Mouse (Mus musculus) naive thymus-derived CD4-positive, alpha-beta T cell, adult 2 months (primary cell): ENCODE measurements around the gene Pfn4.
"Not testable (repeated sequence)": the region's sequence is repeated elsewhere in the genome, so short reads cannot be mapped to it uniquely, and the experiment has no call there.

ENCODE experiments used
- DNase-seq: peaks from one replicate; pipeline ENCODE4 v3.0.0-alpha.2; 2011; ENCODE audit warnings: low read depth

Gene Pfn4

GRCm38 (mm10) chr12:4788128-4788527 is 19.3 kb downstream of the Pfn4 start:
- not testable (repeated sequence) for DNase-seq

DNA sequence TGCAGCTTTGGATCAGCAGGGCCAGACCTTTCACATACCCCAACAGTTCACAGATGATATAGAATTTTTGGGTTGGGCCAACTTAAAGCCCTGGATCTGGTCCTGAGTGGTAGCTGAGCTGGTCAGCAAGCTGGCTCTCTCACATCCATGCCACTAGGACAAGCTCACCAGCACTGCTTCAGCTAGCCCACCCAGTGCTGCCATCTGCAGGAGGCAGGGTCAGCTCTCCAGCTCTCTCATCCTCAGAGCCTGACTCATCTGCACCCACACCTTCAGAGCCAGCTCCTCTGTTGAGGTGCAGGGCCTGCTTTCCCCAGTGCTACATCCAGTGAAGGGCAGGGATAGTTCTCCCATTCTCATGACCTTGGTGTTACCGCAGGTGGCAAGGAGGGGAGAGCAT is 24.9 kb downstream of the Pfn4 start:
- no peak for DNase-seq

DNA sequence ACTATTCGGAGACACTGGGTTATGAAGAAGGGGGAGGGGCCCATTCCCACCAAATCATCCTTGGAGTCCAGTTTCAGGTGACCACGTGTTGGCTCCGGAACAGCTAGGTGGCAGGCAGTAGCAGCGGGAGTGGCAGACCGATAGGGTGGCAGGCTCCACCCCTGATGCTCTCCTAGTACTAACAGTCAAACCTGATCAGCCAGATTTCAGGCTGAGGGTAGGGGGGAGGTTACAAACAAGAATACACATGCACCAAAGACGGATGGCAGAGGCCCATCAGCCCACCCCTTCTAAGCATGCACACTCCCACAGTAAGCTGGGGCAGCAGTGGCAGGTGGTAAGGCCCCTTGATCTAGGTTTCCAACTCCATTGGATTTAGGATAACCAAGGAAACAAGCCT is 28.6 kb downstream of the Pfn4 start:
- DNase-seq, result not testable (repeated sequence)

DNA sequence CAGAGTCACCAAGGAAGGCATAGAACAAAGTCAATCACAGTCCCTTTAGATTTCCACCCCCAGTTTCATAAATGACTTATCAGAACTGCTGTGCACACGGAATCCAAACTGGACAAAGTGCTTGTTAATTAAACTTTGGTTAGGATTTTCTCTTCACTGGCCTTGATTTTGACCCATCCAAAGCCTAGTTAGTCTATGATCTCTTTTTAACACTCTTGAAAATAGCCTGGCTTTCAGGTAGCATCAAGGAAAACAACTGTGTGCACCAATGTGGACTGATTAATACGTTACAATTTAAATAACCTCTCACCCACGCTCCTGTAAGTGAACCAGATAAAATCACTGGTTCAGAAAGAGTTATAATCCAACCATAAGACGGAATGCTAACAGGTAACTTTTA is 42.2 kb downstream of the Pfn4 start:
- no peak for DNase-seq

DNA sequence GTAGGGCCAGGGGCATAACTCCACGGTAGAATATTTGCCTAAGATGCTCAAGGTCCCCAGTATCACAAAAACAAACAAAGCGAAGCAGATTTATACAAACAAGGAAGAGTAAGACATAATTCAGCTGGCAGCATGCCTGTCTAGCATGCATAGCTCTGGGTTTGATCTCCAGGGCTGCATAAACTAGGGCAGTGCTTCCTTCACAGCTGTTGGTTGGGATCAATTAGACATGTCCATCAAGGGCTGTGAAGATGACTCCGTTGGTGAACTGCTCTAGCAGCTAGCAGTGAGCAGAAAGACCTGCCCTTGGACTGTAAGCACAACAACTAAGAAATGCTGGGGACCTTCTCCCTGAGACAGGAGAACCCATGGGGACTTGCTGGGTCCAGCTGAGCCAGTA is 42.9 kb downstream of the Pfn4 start:
- DNase-seq, result no peak

DNA sequence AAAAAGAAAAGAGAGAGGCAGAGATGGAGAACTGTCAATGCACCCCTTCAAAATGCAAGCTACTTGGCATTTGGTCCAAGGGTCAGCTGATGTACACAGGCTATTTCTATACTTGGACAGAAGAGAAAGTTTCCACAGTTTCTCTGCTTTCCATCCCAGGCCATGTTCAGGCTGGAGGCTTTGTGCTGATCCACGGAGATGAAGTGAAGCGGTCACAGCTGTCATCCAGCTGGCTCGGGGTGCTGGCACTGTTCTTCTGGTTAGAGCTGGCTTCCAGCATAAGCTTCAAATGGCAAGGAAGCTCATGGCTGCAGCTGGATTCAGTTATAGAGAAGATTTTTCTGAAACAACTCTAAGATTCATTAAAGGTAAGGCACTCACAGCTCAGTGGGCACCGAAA is 44.8 kb downstream of the Pfn4 start:
- DNase-seq, result no peak

DNA sequence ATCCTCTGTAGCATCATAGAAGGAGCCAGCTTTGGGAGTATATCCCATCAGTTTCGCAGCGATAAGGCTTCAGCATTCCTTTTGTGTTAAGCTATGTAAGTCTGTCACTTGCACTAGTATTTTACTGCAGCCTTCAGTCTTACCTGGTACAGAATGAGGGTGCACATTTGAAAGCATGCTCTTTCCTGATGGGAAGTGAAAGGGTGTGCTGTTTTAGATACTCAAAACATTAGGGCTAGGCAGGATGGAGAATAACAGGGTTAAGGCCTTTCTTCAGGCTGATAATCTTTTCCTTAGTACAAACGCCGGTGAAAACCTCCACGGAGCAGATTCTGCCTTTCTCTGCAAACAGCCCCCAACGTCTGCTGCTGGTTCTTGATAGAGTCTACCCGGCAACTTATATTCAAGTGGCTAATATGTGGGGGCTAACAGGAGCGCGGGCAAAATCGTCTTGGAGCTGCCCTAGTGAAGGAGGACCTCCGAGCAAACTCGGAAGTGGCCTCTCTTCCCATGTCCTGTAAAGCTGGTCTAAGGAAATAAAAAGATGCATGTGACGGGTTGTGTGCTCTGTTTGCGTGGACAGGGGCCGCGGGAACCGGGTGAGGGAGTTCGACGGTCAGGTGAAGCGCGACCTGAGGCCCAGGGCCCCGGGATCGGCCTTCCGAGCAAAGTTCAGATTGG is 48.0 kb downstream of the Pfn4 start:
- DNase-seq, result no peak

DNA sequence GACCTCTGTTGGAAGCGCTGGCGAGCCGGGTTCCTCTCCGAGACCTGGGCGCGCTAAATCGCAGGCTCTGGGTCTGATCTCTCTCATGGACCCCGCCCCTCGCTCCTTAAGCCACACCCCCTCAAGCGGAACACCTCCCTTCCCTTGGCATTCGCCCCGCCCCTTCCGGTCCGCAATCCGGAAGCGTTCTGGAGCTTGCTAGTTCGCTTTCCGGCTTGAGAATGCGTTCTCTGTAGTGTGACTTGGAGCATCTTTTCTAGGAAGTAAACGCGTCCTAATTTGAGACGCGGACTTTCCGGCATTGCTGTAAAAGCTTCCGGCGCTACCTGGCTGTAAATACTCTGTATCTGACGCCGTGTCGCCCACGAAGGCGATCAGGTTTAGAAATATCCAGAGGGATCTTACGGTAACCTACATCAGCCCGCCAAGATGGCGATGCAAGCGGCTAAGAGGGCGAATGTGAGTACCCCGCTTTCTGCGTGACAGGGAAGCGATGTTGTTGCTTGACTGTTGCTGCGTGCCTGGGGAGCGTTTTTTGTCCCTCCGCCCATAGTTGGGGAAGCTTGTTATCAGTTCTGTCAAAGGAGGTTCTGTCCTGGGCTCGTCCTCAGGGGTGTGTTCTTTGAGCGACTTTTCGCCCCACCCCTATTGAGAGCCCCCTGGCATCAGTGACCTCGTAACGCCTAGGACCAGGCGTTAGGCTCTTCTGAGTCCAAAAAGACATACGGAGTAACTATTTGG is 48.7 kb downstream of the Pfn4 start, which contains the start of gene Sf3b6:
Sf3b6 (plus strand) TSS at position 184 of the 741 bp plus-strand sequence.
- DNase-seq, result peak; percentile 99

DNA sequence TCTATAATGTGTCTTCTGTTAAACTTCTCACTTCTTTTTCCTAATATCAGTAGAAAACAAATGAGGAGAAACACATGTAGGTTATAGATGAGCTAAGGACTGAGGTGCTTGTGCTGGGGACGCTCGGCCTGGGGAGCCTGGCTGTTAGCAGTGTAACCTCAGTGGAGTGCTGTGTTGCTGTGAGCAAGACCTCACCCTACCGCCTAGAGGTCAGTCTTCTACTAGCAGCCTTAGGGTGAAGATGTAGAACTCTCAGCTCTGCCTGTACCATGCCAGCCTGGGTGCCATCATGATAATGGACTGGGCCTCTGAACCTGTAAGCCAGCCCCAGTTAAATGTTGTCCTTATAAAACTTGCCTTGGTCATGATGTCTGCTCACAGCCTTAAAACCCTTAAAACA is 58.4 kb downstream of the Pfn4 start:
- DNase-seq, result no peak
